Mouse (Mus musculus): ENCODE results near the gene Rgs9bp. TPM values are rescaled to one million over a fixed set of nuclear protein-coding genes. Genes with fewer than 3 reads are reported as not detected.

Rgs9bp gene
- polyA plus RNA-seq, 1 experiment from 2014 or later, result 0.19 TPM

Other genes with a start within 250 kb of the Rgs9bp start
- gene Faap24, start 188.7 kb downstream of the Rgs9bp start, polyA plus RNA-seq (2015; fragmentation: Nextera tagmentation; extraction: Ambion mirVana), result 15.6 and 17.1 TPM in 2 replicates
- gene Cep89, start 188.5 kb downstream of the Rgs9bp start, polyA plus RNA-seq (2015; fragmentation: Nextera tagmentation; extraction: Ambion mirVana), result 38.2 and 44.9 TPM in 2 replicates
- gene Slc7a9, start 136.8 kb downstream of the Rgs9bp start, polyA plus RNA-seq (2015; fragmentation: Nextera tagmentation; extraction: Ambion mirVana), result 0.16 and 0.17 TPM in 2 replicates
- gene Tdrd12, start 47.8 kb downstream of the Rgs9bp start, polyA plus RNA-seq (2015; fragmentation: Nextera tagmentation; extraction: Ambion mirVana), result 0.39 TPM in 1 of 2 replicates, not detected in the other
- 49.5 and 50.0 TPM in 2 replicates for gene Nudt19, start 29.3 kb downstream of the Rgs9bp start, polyA plus RNA-seq (2015; fragmentation: Nextera tagmentation; extraction: Ambion mirVana)
- 41.7 and 42.5 TPM in 2 replicates for gene Ankrd27, start 662 bp upstream of the Rgs9bp start, polyA plus RNA-seq (2015; fragmentation: Nextera tagmentation; extraction: Ambion mirVana)
- 232 and 243 TPM in 2 replicates for gene Pdcd5, start 61.9 kb upstream of the Rgs9bp start, polyA plus RNA-seq (2015; fragmentation: Nextera tagmentation; extraction: Ambion mirVana)
- gene Dpy19l3, start 168.9 kb upstream of the Rgs9bp start, polyA plus RNA-seq (2015; fragmentation: Nextera tagmentation; extraction: Ambion mirVana), result 22.8 and 26.0 TPM in 2 replicates
- 18.8 and 20.0 TPM in 2 replicates for gene Zfp507, start 217.4 kb upstream of the Rgs9bp start, polyA plus RNA-seq (2015; fragmentation: Nextera tagmentation; extraction: Ambion mirVana)